ENCODE assay signal across 9 mouse cellular contexts in the genomic region with DNA sequence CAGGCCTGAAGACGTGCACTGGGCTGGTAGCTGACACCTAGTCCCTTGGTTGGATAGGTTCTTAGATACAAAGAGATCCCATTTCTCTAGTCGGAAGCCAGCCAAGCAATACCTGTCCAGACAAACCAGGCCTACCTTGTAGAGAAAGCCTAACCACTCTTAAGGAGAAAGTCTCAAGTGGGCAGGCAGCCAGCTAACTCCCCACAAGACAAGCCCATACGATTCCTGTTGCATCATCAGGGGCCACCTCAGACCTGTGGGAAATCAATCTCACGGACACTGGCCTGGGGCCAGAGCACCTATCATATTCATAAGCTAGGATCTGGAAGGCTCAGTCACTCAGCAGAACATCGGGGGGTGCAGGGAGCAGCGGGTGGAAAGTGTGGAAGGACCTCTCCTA.
"Had no signal": no experiment of that assay in that cellular context is flagged by ENCODE, and none has a peak within 500 bp of the region (broad histone marks: within the 10 kb centered on the region; RNA-seq: fewer than 3 reads in every experiment).

No protein-coding gene starts in this region.

- ATAC-seq: liver, embryonic 12.5 days; midbrain, embryonic 13.5 days had no signal

- H3K4me2 ChIP-seq: limb, embryonic 15.5 days; liver, embryonic 12.5 days; midbrain, embryonic 13.5 days had no signal

- H3K27me3 ChIP-seq: limb, embryonic 15.5 days; liver, embryonic 12.5 days; midbrain, embryonic 13.5 days had no signal

- H3K27ac ChIP-seq: left cerebral cortex, adult 2 months; limb, embryonic 15.5 days; liver, embryonic 12.5 days; midbrain, embryonic 13.5 days had no signal

- H3K9ac ChIP-seq: limb, embryonic 15.5 days; liver, embryonic 12.5 days; midbrain, embryonic 13.5 days had no signal

- H3K4me3 ChIP-seq: left cerebral cortex, adult 2 months; limb, embryonic 15.5 days; liver, embryonic 12.5 days; midbrain, embryonic 13.5 days had no signal

- H3K9me3 ChIP-seq: limb, embryonic 15.5 days; liver, embryonic 12.5 days; midbrain, embryonic 13.5 days had no signal

- DNase-seq: kidney, adult 18-20 months; kidney, postnatal 14 days; right cerebral cortex, adult 18-20 months; right cerebral cortex, postnatal 25 days; thymus, postnatal 36 days had no signal
